Mouse (Mus musculus) layer of hippocampus, postnatal 36 days (tissue): ENCODE measurements at regions not wholly inside any gene's neighbourhood (a gene's known extent, or its start where the extent isn't known, plus 50 kb on each side); places are given as distances from the start of the nearest gene placed in this dataset.
A peak's percentile ranks its signal among the peaks of the same experiment; 100 is the strongest.

Experiments
- DNase-seq, 2 experiments: peaks; one replicate each; pipeline ENCODE4 v3.0.0; 2022

GRCm38 (mm10) chr13:84878178-84878849 is 310.9 kb upstream of the Ccnh start:
- no peak for DNase-seq

GRCm38 (mm10) chr13:84905347-84905981 is 283.7 kb upstream of the Ccnh start:
- DNase-seq: no peak

GRCm38 (mm10) chr13:84905994-84906393 is 283.2 kb upstream of the Ccnh start:
- DNase-seq: no peak

GRCm38 (mm10) chr13:84931271-84931670 is 257.9 kb upstream of the Ccnh start:
- DNase-seq: no peak

GRCm38 (mm10) chr13:84935610-84936009 is 253.6 kb upstream of the Ccnh start:
- peak in 1 of 2 experiments; percentile 22 for DNase-seq

- DNase-seq: no peak
These were observed 249.5 kb upstream of the Ccnh start for GRCm38 (mm10) chr13:84939695-84940094.

- DNase-seq: no peak
These were observed 248.3 kb upstream of the Ccnh start for GRCm38 (mm10) chr13:84940936-84941335.

- no peak for DNase-seq
These were observed 238.3 kb upstream of the Ccnh start for GRCm38 (mm10) chr13:84950873-84951272.

GRCm38 (mm10) chr13:84953161-84953560 is 236.0 kb upstream of the Ccnh start:
- DNase-seq: peak; percentile 25 to 38

GRCm38 (mm10) chr13:84953760-84954159 is 235.4 kb upstream of the Ccnh start:
- DNase-seq: no peak

GRCm38 (mm10) chr13:84968943-84969342 is 220.3 kb upstream of the Ccnh start:
- no peak for DNase-seq
